Mouse (Mus musculus) lung, adult 2 months (tissue): ENCODE results near the gene Dennd2c.

Experiments
- CTCF ChIP-seq: fragments of 200-500 bp; IDR thresholded peaks from 2 replicates; pipeline ENCODE4 v1.5.1; 2011; ENCODE audit warnings: mild to moderate bottlenecking, low read length, control low read depth; ENCODE audit not compliant: insufficient read depth
- POLR2A ChIP-seq: fragments of 200-500 bp; IDR thresholded peaks from 2 replicates; pipeline ENCODE4 v1.6.1; 2011; ENCODE audit warnings: low read depth, mild to moderate bottlenecking, control low read depth, low read length, borderline replicate concordance; ENCODE audit errors: extremely low read depth

DNA sequence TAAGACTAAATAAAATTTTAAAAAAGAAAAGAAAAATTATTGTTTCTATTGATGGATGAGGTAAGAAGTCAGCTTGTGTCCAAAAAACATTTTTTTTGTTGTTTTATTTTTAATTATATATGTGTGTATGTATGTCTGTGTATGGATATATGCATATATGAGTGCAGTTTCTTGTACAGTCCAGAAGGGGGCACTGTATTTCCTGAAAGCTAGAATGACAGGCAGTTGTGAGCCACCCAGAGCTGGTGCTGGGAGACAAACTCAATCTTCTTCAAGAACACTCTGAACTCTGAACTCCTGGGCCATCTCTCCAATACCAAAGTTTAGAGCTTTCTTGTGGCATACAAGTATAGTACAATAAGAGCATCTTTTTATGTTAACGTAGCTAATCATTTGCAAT lies 101.2 kb downstream of the Dennd2c start:
- TF ChIP-seq CTCF = no peak
- no peak for TF ChIP-seq POLR2A
